Mouse (Mus musculus) central nervous system, embryonic 11.5 days (tissue): Measurements from ENCODE around the gene Gm10334. TPM values are rescaled to one million over a fixed set of nuclear protein-coding genes. Genes with fewer than 3 reads are reported as not detected.

Experiments used
- polyA plus RNA-seq: library from polyadenylated mRNA; depleted of rRNA; stranded (reverse); fragments of >200 nt; gene quantifications from 2 replicates; pipeline ENCODE4 v1.2.3, GENCODE M21; 2012; rRNA removed

Gm10334 gene
- polyA plus RNA-seq = 0.20 and 0.21 TPM in 2 replicates

GRCm38 (mm10) chr6:41446045-41446444 lies at the start of gene Gm10334:
Gene Gm10334, minus strand, starts transcription at chr6:41446145.

GRCm38 (mm10) chr6:41458632-41459031 lies 12.7 kb upstream of the Gm10334 start, which contains the start of gene Prss1:
Gene Prss1, plus strand, starts transcription at chr6:41458932.

Other genes starting within 250 kb of the Gm10334 start
- gene Try4, start 143.9 kb downstream of the Gm10334 start, polyA plus RNA-seq = 0.11 TPM in 1 of 2 replicates, not detected in the other
- gene Try5, start 129.3 kb downstream of the Gm10334 start, polyA plus RNA-seq = 0.21 TPM in 1 of 2 replicates, not detected in the other
- gene Try10, start 92.0 kb downstream of the Gm10334 start, polyA plus RNA-seq = not detected in 2 replicates
- gene Prss3, start 68.5 kb downstream of the Gm10334 start, polyA plus RNA-seq = 0.20 and 0.24 TPM in 2 replicates
- gene Gm5771, start 53.8 kb downstream of the Gm10334 start, polyA plus RNA-seq = not detected in 2 replicates
- gene Prss1, start 12.8 kb upstream of the Gm10334 start, polyA plus RNA-seq = not detected in 2 replicates
- 0.17 TPM in 1 of 2 replicates, not detected in the other for gene Prss2, start 75.6 kb upstream of the Gm10334 start, polyA plus RNA-seq
- 12.7 and 17.2 TPM in 2 replicates for gene Ephb6, start 159.3 kb upstream of the Gm10334 start, polyA plus RNA-seq
- 0.06 and 0.25 TPM in 2 replicates for gene Trpv6, start 190.3 kb upstream of the Gm10334 start, polyA plus RNA-seq
- gene Trpv5, start 234.6 kb upstream of the Gm10334 start, polyA plus RNA-seq = 0.05 TPM in 1 of 2 replicates, not detected in the other
- gene Llcfc1, start 238.3 kb upstream of the Gm10334 start, polyA plus RNA-seq = not detected in 2 replicates